Mouse (Mus musculus) cerebral cortex, adult 2 months (tissue): ENCODE results near the gene N4bp2.

Experiments used
- WGBS: fragments of 180-500 bp; shearing (Covaris S2); methylation state at CpG from one replicate; pipeline ENCODE4 v1.1.7; 2018; 5-methylcytosine and 5-hydroxymethylcytosine counted together

N4bp2 gene

GRCm38 (mm10) chr5:65765635-65765911 is 2.3 kb downstream of the N4bp2 start:
- WGBS = 53% methylated on average over 5 of the region's 5 CpGs

GRCm38 (mm10) chr5:65768007-65768406 is 4.7 kb downstream of the N4bp2 start:
- 89% methylated on average over 5 of the region's 5 CpGs for WGBS

- 93% methylated on average over 7 of the region's 7 CpGs for WGBS
Observed at GRCm38 (mm10) chr5:65770065-65770464, 6.7 kb downstream of the N4bp2 start.

- 70% methylated on average over 4 of the region's 4 CpGs for WGBS
Observed at GRCm38 (mm10) chr5:65770493-65770892, 7.2 kb downstream of the N4bp2 start.

GRCm38 (mm10) chr5:65773957-65774356 is 10.6 kb downstream of the N4bp2 start:
- WGBS = 97% methylated on average over 3 of the region's 3 CpGs

GRCm38 (mm10) chr5:65776166-65776565 is 12.8 kb downstream of the N4bp2 start:
- WGBS = 86% methylated on average over 4 of the region's 4 CpGs

- 96% methylated on average over 3 of the region's 3 CpGs for WGBS
Observed at GRCm38 (mm10) chr5:65776907-65777306, 13.6 kb downstream of the N4bp2 start.

GRCm38 (mm10) chr5:65778986-65779385 is 15.7 kb downstream of the N4bp2 start:
- WGBS = 90% methylated on average over 4 of the region's 4 CpGs

GRCm38 (mm10) chr5:65779401-65780063 is 16.2 kb downstream of the N4bp2 start:
- 62% methylated on average over 3 of the region's 3 CpGs for WGBS

GRCm38 (mm10) chr5:65781147-65781715 is 17.9 kb downstream of the N4bp2 start:
- whole genome bisulfite sequencing = 79% methylated on average over 5 of the region's 5 CpGs

GRCm38 (mm10) chr5:65781769-65782715 is 18.7 kb downstream of the N4bp2 start:
- WGBS = 89% methylated on average over 13 of the region's 13 CpGs

- WGBS = 81% methylated on average over 16 of the region's 16 CpGs
Observed at GRCm38 (mm10) chr5:65790604-65791225, 27.4 kb downstream of the N4bp2 start.

GRCm38 (mm10) chr5:65794202-65794601 is 30.9 kb downstream of the N4bp2 start:
- WGBS = 76% methylated on average over 3 of the region's 3 CpGs

GRCm38 (mm10) chr5:65794702-65795101 is 31.4 kb downstream of the N4bp2 start:
- WGBS = 78% methylated on average over 3 of the region's 3 CpGs

GRCm38 (mm10) chr5:65795293-65795993 is 32.1 kb downstream of the N4bp2 start:
- 95% methylated on average over 9 of the region's 9 CpGs for WGBS

- 100% methylated on average over 1 of the region's 1 CpGs for WGBS
Observed at GRCm38 (mm10) chr5:65795994-65796298, 32.6 kb downstream of the N4bp2 start.

GRCm38 (mm10) chr5:65823601-65824133 is 60.3 kb downstream of the N4bp2 start:
- 84% methylated on average over 5 of the region's 5 CpGs for WGBS

- 96% methylated on average over 4 of the region's 4 CpGs for WGBS
Observed at GRCm38 (mm10) chr5:65826476-65826875, 63.2 kb downstream of the N4bp2 start.

- 91% methylated on average over 8 of the region's 8 CpGs for WGBS
Observed at GRCm38 (mm10) chr5:65827102-65827501, 63.8 kb downstream of the N4bp2 start.

- 97% methylated on average over 5 of the region's 5 CpGs for WGBS
Observed at GRCm38 (mm10) chr5:65828261-65828660, 64.9 kb downstream of the N4bp2 start.

GRCm38 (mm10) chr5:65829059-65829458 is 65.7 kb downstream of the N4bp2 start:
- 79% methylated on average over 2 of the region's 2 CpGs for WGBS
